Mouse (Mus musculus) heart, adult 2 months (tissue): ENCODE data around the gene Vat1l.

ENCODE experiments used
- CTCF ChIP-seq: fragments of 200-600 bp; IDR thresholded peaks from 2 replicates; pipeline ENCODE4 v1.8.1; 2022; ENCODE audit warnings: antibody characterized with exemption, mild to moderate bottlenecking, moderate library complexity
- EP300 ChIP-seq: fragments of 200-500 bp; IDR thresholded peaks from 2 replicates; pipeline ENCODE4 v1.6.1; 2011; ENCODE audit warnings: low read depth, low read length, control low read depth; ENCODE audit not compliant: insufficient read depth
- POLR2A ChIP-seq: fragments of 200-500 bp; IDR thresholded peaks from 2 replicates; pipeline ENCODE4 v1.6.1; 2011; ENCODE audit warnings: mild to moderate bottlenecking, low read depth, low read length, control low read depth; ENCODE audit not compliant: insufficient read depth

DNA sequence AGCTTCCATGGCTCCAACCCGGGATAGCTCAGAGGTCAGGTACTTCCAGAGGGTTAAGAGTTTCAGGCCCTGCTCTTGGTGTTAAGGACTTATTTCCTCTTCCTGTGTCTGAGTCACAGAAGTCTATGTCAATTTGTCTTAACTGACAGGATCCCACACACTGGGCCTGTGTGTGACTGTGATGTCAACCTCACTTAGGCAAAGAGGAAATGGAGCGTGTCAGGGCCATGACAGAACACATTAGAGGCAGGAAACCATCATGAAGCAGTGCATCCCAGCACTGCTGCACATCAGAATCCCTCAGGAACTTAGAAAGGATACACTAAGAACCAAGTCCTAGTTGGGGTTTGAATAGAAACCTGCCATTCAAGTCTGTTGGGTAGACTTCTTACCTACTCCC, 56.9 kb downstream of the Vat1l start:
- TF ChIP-seq EP300, result no peak
- no peak for TF ChIP-seq POLR2A
- no peak for TF ChIP-seq CTCF
